Mouse (Mus musculus): ENCODE results near the gene Slc7a14. TPM values are rescaled to one million over a fixed set of nuclear protein-coding genes. Genes with fewer than 3 reads are reported as not detected.

Slc7a14 gene
- polyA plus RNA-seq, 1 experiment from 2014 or later: 8.2 TPM

DNA sequence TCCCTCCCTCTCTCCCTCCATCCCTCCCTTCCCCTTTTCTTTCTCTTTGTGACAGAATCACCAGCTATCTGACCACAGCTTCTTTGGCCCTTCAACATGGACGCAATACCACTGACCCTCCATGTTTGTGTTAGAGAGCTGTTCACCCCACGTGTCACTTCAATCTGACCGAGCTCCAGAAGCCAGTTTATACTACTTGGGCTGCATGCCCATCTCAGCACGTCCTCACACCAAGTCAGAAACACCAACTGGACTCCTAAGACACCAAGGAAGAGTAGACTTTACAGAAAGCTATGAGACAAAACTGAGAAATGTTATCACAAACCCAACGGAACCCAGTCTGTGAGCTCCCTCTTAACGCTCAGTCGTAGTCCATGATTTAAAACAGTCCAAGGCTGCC, 43.2 kb downstream of the Slc7a14 start:
- Histone ChIP-seq H3K27ac (ENCODE audit: low read depth, low read length) (no peak overlapping the region), H3K9ac (ENCODE audit: low read depth, low read length) (no peak overlapping the region), H3K4me3 (ENCODE audit: low read length) (no peak overlapping the region), H3K9me3 (ENCODE audit: control insufficient read depth, low read length) (no peaks in the 10 kb centered on the region), H3K4me1 (ENCODE audit: control insufficient read depth, insufficient read depth, low read depth, low read length) (no peaks in the 10 kb centered on the region), H3K27me3 (replicated peaks; ENCODE audit: control insufficient read depth, insufficient read depth, low read length) (no peaks in the 10 kb centered on the region), H3K4me2 (ENCODE audit: low read length) (no peak overlapping the region), H3K36me3 (ENCODE audit: control insufficient read depth, insufficient read depth, low read length) (no peaks in the 10 kb centered on the region)
- ATAC-seq: no peak
- WGBS: 86% methylated on average over 7 of the region's 7 CpGs

DNA sequence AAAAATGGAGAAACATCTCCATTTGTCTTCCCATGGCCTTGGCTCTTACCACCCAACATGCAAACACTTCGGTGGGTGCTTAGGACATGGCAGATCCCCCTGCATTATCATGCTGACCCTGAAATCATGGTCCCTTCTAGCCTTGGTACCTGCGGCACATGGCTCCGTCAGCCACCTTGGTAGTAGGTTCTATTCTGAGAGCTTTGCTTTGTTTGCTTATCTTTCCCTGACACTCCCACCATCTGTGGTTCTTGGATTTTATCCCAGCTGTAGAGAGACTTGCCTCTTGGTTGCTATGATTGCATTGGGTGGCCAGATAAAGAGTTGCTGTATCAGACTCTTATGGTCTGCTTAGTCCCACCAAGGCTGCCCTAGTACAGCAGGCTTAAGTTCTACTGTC, 46.6 kb downstream of the Slc7a14 start:
- ATAC-seq: no peak
- Histone ChIP-seq H3K4me1 (ENCODE audit: control insufficient read depth, insufficient read depth, low read depth, low read length) (no peaks in the 10 kb centered on the region; the same call in 1 of the 2 replicates), H3K4me3 (ENCODE audit: low read length) (no peak overlapping the region), H3K27me3 (replicated peaks; ENCODE audit: control insufficient read depth, insufficient read depth, low read length) (no peaks in the 10 kb centered on the region), H3K4me2 (ENCODE audit: low read length) (no peak overlapping the region), H3K9me3 (ENCODE audit: control insufficient read depth, low read length) (no peaks in the 10 kb centered on the region), H3K9ac (ENCODE audit: low read depth, low read length) (no peak overlapping the region), H3K27ac (ENCODE audit: low read depth, low read length) (no peak overlapping the region), H3K36me3 (ENCODE audit: control insufficient read depth, insufficient read depth, low read length) (no peaks in the 10 kb centered on the region)
- WGBS: 94% methylated on average over 3 of the region's 3 CpGs

DNA sequence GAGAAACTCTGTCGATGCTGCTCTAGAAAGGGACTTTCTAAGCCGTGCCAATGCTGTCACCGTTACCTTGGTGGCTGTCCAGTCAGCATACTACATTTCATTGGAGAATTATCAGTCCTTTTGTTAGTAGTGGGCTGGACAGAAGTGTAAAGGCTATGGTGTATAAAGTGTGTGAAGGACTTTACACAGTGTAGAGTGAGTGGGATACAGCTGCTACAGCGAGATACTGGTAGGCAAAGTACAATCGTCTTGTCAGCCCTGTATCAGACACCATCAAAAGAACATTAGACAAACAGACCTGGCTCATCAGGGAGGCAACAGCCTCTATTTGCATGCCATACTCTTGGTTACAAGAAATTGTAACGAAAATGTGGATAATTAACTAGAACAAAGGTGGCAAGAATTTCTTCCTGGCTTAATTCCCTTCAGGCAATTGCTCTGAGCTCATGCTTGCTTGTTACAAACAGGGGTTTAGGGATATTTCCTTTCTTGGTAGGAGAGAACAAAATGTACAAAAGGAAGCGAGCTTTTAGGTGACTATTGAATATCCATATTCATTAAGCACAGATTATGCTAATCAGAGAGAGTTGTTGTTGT, 48.7 kb downstream of the Slc7a14 start:
- no peak overlapping the region; the same call in 1 of the 2 replicates for H3K27ac ChIP-seq (ENCODE audit: low read depth, low read length)
- no peaks in the 10 kb centered on the region for H3K9me3 ChIP-seq (ENCODE audit: control insufficient read depth, low read length)
- 61% methylated on average over 7 of the region's 7 CpGs for WGBS

DNA sequence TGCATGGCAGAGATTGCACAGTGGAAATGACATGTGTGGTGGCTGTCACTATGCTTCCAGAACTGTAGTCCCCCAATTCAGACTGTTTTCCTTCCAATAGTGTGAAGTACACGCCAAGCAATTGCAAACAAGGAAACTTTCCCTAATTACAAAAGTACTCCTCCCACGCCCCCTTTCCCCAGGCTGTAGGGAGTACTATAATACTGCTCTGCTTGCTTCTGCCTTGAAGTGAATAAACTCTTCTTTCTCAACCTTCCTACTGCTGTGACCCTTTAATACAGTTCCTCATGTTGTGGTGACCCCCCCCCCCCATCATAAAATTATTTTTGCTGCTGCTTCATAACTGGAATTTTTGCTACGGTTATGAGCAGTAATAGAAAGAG, 49.2 kb downstream of the Slc7a14 start:
- H3K4me1 ChIP-seq (ENCODE audit: control insufficient read depth, insufficient read depth, low read depth, low read length): no peaks in the 10 kb centered on the region; the same call in 1 of the 2 replicates
- no peaks in the 10 kb centered on the region for H3K9me3 ChIP-seq (ENCODE audit: control insufficient read depth, low read length)
- 48% methylated on average over 3 of the region's 3 CpGs for WGBS
- H3K4me2 ChIP-seq (ENCODE audit: low read length): no peak overlapping the region
- no peak overlapping the region for H3K9ac ChIP-seq (ENCODE audit: low read depth, low read length)
- H3K4me3 ChIP-seq (ENCODE audit: low read length): no peak overlapping the region
- H3K27ac ChIP-seq (ENCODE audit: low read depth, low read length): no peak overlapping the region
- H3K27me3 ChIP-seq (replicated peaks; ENCODE audit: control insufficient read depth, insufficient read depth, low read length): no peaks in the 10 kb centered on the region
- H3K36me3 ChIP-seq (ENCODE audit: control insufficient read depth, insufficient read depth, low read length): peaks cover 5% of the 10 kb centered on the region
- no peak for ATAC-seq

More for the DNA sequence above, 48.7 kb downstream of the Slc7a14 start:
- Histone ChIP-seq H3K4me2 (ENCODE audit: low read length) (no peak overlapping the region), H3K4me1 (ENCODE audit: control insufficient read depth, insufficient read depth, low read depth, low read length) (no peaks in the 10 kb centered on the region; the same call in 1 of the 2 replicates), H3K4me3 (ENCODE audit: low read length) (no peak overlapping the region), H3K9ac (ENCODE audit: low read depth, low read length) (no peak overlapping the region), H3K36me3 (ENCODE audit: control insufficient read depth, insufficient read depth, low read length) (peaks cover 5% of the 10 kb centered on the region), H3K27me3 (replicated peaks; ENCODE audit: control insufficient read depth, insufficient read depth, low read length) (no peaks in the 10 kb centered on the region)
- ATAC-seq: 0 out of 2 replicates have a peak, but pooled peaks have one; percentile 46

DNA sequence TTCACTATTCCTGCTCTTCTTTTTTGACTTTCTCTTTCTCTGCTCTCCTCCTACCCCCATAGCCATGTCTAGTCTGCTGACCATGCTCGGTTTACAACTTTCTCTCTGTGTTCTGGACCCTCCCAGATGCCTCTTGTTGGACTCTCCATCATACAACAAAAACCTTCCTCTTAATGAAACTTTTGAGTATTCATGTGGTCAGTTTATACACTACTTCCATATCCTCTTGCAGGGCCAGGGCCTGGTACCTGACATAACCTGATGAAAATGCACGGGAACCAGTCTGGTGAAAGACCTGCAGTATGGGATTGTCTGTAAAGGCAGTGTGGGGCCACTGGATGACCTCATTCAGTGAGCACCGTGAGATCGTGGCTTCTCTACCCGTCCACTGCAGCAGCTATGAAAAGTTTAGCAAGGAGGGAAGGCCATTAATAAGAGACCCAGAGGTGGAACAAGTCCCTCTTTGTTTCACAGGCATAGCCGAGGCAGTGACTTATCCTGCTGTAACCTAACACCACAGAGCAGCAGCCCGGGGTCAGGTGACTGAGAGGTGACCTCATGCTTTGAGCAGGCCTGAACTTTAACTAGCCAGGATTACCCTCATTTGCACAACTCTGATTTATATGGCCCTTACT, 49.7 kb downstream of the Slc7a14 start:
- Histone ChIP-seq H3K36me3 (ENCODE audit: control insufficient read depth, insufficient read depth, low read length) (peaks cover 5% of the 10 kb centered on the region), H3K27ac (ENCODE audit: low read depth, low read length) (no peak overlapping the region), H3K27me3 (replicated peaks; ENCODE audit: control insufficient read depth, insufficient read depth, low read length) (no peaks in the 10 kb centered on the region), H3K4me3 (ENCODE audit: low read length) (no peak overlapping the region), H3K4me2 (ENCODE audit: low read length) (no peak overlapping the region), H3K9me3 (ENCODE audit: control insufficient read depth, low read length) (no peaks in the 10 kb centered on the region), H3K9ac (ENCODE audit: low read depth, low read length) (no peak overlapping the region), H3K4me1 (ENCODE audit: control insufficient read depth, insufficient read depth, low read depth, low read length) (no peaks in the 10 kb centered on the region; the same call in 1 of the 2 replicates)
- peak; percentile 43; the same call in 1 of the 2 replicates for ATAC-seq
- 28% methylated on average over 7 of the region's 7 CpGs for WGBS

DNA sequence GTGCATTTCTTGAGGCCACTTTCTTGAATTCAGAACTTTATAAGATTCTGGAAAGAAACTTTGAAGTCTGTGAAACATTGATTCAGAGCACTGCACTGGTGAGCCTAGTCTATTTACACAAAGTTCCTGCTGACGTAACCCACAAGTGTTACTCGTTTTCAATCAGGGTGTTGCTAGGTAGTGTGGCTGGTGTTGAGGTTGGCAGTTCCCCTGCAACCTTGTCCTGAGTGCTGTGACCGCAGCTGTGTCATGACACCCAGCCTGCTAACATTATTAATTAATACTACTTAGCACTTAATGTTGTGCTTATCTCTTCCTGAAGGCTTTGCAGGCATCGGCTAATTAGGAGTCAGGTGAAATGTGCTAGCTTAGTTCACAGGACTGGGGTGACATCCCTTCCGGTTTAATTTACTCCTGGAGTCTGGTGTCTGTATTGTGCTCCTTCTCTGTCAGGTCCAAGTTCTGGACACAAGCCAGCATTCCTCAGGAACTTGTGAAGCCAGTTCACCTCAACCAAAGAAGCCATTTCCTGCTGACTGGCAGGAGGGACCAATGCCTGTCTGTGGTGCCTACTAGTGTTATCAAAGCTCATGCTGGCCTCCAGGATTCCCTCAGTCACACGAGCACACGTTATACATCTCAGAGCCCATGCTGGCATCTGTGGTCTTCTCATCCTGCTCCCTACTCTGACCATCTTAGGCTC, 50.5 kb downstream of the Slc7a14 start:
- ATAC-seq: no peak
- WGBS: 81% methylated on average over 7 of the region's 7 CpGs

DNA sequence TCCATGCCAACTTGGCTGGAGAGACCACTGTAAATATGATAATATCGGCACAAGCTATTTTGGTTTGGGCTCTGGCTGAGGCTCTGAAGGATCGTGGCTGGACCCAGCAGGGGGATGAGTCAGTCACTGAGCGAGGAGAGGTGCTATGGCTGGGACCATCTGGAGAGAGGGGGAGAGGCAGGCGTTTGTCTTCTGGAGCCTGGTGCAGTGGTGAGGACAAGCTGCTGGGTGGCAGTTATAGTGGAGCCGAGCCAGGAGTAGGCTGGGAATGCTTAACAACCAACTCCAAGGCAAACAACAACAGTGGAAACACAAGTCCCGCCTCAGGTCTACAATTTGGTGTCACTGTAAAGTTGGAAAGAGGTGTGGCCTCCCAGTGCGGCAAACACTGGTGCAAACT, 55.8 kb downstream of the Slc7a14 start:
- Histone ChIP-seq H3K4me1 (ENCODE audit: control insufficient read depth, insufficient read depth, low read depth, low read length) (no peaks in the 10 kb centered on the region), H3K4me2 (ENCODE audit: low read length) (no peak overlapping the region), H3K9ac (ENCODE audit: low read depth, low read length) (no peak overlapping the region), H3K9me3 (ENCODE audit: control insufficient read depth, low read length) (no peaks in the 10 kb centered on the region), H3K4me3 (ENCODE audit: low read length) (no peak overlapping the region), H3K36me3 (ENCODE audit: control insufficient read depth, insufficient read depth, low read length) (peaks cover 5% of the 10 kb centered on the region), H3K27ac (ENCODE audit: low read depth, low read length) (no peak overlapping the region), H3K27me3 (replicated peaks; ENCODE audit: control insufficient read depth, insufficient read depth, low read length) (no peaks in the 10 kb centered on the region)
- no peak for ATAC-seq
- 86% methylated on average over 7 of the region's 7 CpGs for WGBS

More for the DNA sequence above, 50.5 kb downstream of the Slc7a14 start:
- Histone ChIP-seq H3K4me1 (ENCODE audit: control insufficient read depth, insufficient read depth, low read depth, low read length) (no peaks in the 10 kb centered on the region; the same call in 1 of the 2 replicates), H3K9me3 (ENCODE audit: control insufficient read depth, low read length) (no peaks in the 10 kb centered on the region), H3K9ac (ENCODE audit: low read depth, low read length) (no peak overlapping the region), H3K27me3 (replicated peaks; ENCODE audit: control insufficient read depth, insufficient read depth, low read length) (no peaks in the 10 kb centered on the region), H3K27ac (ENCODE audit: low read depth, low read length) (no peak overlapping the region), H3K4me3 (ENCODE audit: low read length) (no peak overlapping the region), H3K4me2 (ENCODE audit: low read length) (no peak overlapping the region), H3K36me3 (ENCODE audit: control insufficient read depth, insufficient read depth, low read length) (peaks cover 5% of the 10 kb centered on the region)

DNA sequence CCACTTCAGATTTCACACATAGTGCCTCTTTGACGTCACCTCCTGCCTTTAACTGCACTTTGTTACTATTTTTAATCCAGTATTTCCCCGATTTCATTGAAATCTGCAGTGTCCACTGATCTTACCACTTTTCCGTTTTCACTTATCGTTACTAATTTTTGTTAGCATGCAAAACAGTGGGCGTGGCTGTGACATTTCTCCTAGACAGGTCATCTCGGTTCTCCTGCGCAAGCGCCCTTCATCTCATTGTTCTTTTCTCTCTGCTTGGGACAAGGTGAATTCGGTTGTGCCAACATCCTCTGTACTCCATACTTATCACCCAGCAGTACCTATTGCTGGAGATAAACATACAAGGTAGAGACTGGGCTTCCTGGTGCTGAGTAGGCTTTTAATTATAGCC, 56.3 kb downstream of the Slc7a14 start:
- WGBS: 91% methylated on average over 9 of the region's 9 CpGs

DNA sequence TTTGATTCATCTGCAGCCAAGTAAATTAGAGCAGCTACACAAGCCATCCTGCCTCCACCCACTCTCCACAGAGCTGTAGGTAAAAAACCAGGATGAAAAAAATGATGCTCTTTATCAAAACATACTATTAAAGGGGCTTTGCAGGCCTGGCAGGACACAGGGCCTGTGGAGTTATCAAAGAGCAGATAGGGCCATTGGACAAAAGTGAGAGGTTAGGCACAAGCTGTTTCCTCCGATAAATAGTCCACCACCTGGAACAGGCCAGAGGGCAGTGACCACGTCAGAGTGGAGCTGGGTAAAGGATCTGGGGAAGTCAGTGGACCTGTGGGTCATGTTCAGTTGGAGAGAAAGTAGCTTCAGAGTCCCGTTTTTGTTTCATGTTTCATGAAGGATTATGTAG, 57.6 kb downstream of the Slc7a14 start:
- Histone ChIP-seq H3K9me3 (ENCODE audit: control insufficient read depth, low read length) (no peaks in the 10 kb centered on the region), H3K4me3 (ENCODE audit: low read length) (no peak overlapping the region), H3K27ac (ENCODE audit: low read depth, low read length) (no peak overlapping the region), H3K27me3 (replicated peaks; ENCODE audit: control insufficient read depth, insufficient read depth, low read length) (no peaks in the 10 kb centered on the region), H3K4me1 (ENCODE audit: control insufficient read depth, insufficient read depth, low read depth, low read length) (no peaks in the 10 kb centered on the region), H3K9ac (ENCODE audit: low read depth, low read length) (no peak overlapping the region), H3K36me3 (ENCODE audit: control insufficient read depth, insufficient read depth, low read length) (peaks cover 2% of the 10 kb centered on the region), H3K4me2 (ENCODE audit: low read length) (no peak overlapping the region)
- no peak for ATAC-seq
- WGBS: 79% methylated on average over 3 of the region's 3 CpGs

More for the DNA sequence above, 56.3 kb downstream of the Slc7a14 start:
- Histone ChIP-seq H3K27ac (ENCODE audit: low read depth, low read length) (no peak overlapping the region), H3K4me2 (ENCODE audit: low read length) (no peak overlapping the region), H3K4me1 (ENCODE audit: control insufficient read depth, insufficient read depth, low read depth, low read length) (no peaks in the 10 kb centered on the region), H3K36me3 (ENCODE audit: control insufficient read depth, insufficient read depth, low read length) (peaks cover 5% of the 10 kb centered on the region), H3K4me3 (ENCODE audit: low read length) (no peak overlapping the region), H3K27me3 (replicated peaks; ENCODE audit: control insufficient read depth, insufficient read depth, low read length) (no peaks in the 10 kb centered on the region), H3K9me3 (ENCODE audit: control insufficient read depth, low read length) (no peaks in the 10 kb centered on the region), H3K9ac (ENCODE audit: low read depth, low read length) (no peak overlapping the region)
- no peak for ATAC-seq
